Mouse (Mus musculus): ENCODE measurements around the gene Traf6. TPM values are rescaled to one million over a fixed set of nuclear protein-coding genes. Genes with fewer than 3 reads are reported as not detected.

Traf6 gene
- polyA plus RNA-seq, 1 experiment from 2014 or later, result 7.4 TPM

- ATAC-seq (ENCODE audit: insufficient read depth, low FRiP score, low read depth), result peak; percentile 60; the same call in 1 of the 2 replicates
- Histone ChIP-seq H3K4me2 (no peak overlapping the region), H3K9ac (no peak overlapping the region), H3K4me3 (replicated peaks) (no peak overlapping the region), H3K4me1 (no peaks in the 10 kb centered on the region), H3K9me3 (no peaks in the 10 kb centered on the region), H3K27ac (no peak overlapping the region), H3K36me3 (no peaks in the 10 kb centered on the region), H3K27me3 (replicated peaks) (no peaks in the 10 kb centered on the region)
- WGBS, result 23% methylated on average over 9 of the region's 9 CpGs
These were observed 13.0 kb upstream of the Traf6 start for GRCm38 (mm10) chr2:101665058-101665702.

DNA sequence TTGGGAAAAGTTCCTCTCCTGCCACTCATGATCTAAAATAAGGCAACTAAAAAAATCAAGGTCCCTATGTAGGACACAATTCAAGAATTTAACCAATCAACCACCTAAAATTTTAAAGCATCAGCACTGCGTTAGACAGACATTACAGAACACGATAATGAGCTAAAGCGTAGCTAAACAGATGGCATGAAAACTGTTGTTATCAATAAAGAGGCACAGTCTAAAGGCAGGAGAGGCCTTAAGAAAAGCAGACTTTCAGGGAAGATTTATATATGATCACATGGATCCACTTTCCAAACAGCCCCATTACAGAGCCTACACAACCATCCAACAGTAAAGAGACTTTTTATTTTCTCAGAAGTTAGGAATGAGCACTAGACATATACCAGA is 12.5 kb upstream of the Traf6 start:
- Histone ChIP-seq H3K4me3 (replicated peaks) (no peak overlapping the region), H3K9me3 (no peaks in the 10 kb centered on the region), H3K4me2 (no peak overlapping the region), H3K27ac (no peak overlapping the region), H3K4me1 (no peaks in the 10 kb centered on the region), H3K27me3 (replicated peaks) (no peaks in the 10 kb centered on the region), H3K36me3 (no peaks in the 10 kb centered on the region), H3K9ac (no peak overlapping the region)
- 82% methylated on average over 3 of the region's 3 CpGs for WGBS
- no peak for ATAC-seq (ENCODE audit: insufficient read depth, low FRiP score, low read depth)

DNA sequence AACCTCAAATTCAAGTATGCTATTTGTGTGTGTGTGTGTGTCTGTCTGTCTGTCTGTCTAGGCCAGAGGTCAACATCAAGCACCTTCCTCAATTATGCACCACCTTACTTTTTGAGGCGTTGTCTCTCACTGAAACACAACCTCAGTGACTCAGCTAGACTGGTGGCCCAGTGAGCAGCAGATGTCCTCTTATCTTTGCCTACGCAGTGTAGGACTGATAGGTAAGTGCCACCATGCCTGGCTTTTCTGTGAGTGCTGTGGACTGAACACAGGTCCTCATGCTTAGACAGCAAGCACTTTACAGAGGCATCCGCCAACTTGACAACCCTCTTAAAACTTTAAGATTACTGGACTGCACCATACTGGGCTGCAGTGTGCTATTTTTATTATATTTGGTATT is 9.5 kb upstream of the Traf6 start:
- no peaks in the 10 kb centered on the region for H3K27me3 ChIP-seq (replicated peaks)
- H3K4me2 ChIP-seq, result no peak overlapping the region
- ATAC-seq (ENCODE audit: insufficient read depth, low FRiP score, low read depth), result no peak
- H3K36me3 ChIP-seq, result no peaks in the 10 kb centered on the region
- no peaks in the 10 kb centered on the region for H3K4me1 ChIP-seq
- no peak overlapping the region for H3K27ac ChIP-seq
- H3K9ac ChIP-seq, result no peak overlapping the region
- H3K4me3 ChIP-seq (replicated peaks), result no peak overlapping the region
- H3K9me3 ChIP-seq, result no peaks in the 10 kb centered on the region
- 89% methylated on average over 3 of the region's 3 CpGs for WGBS

DNA sequence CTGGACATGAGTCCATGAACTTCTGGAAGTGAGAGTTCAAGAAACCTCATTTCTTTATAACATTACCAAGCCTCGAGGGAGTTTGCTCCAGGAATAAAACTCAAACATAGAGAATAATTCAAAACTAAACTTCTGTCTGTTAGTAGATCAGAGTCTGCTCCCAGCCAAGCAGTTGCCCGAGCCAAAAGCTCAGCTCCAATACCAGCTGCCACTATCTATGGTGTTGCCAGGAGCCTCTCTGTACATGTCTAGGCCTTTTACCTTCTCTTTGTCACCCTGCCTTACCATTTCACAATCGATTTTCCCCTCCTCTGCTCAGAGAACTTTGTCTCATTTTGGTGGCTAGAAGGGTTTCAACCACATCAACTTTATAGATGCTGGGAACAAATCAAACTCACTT is 4.7 kb upstream of the Traf6 start:
- no peak overlapping the region for H3K9ac ChIP-seq
- no peaks in the 10 kb centered on the region for H3K9me3 ChIP-seq
- H3K4me1 ChIP-seq, result no peaks in the 10 kb centered on the region
- no peak overlapping the region for H3K4me2 ChIP-seq
- H3K4me3 ChIP-seq (replicated peaks), result no peak overlapping the region
- WGBS, result 78% methylated on average over 3 of the region's 3 CpGs
- ATAC-seq (ENCODE audit: insufficient read depth, low FRiP score, low read depth), result no peak
- H3K36me3 ChIP-seq, result no peaks in the 10 kb centered on the region
- H3K27ac ChIP-seq, result no peak overlapping the region
- H3K27me3 ChIP-seq (replicated peaks), result no peaks in the 10 kb centered on the region

DNA sequence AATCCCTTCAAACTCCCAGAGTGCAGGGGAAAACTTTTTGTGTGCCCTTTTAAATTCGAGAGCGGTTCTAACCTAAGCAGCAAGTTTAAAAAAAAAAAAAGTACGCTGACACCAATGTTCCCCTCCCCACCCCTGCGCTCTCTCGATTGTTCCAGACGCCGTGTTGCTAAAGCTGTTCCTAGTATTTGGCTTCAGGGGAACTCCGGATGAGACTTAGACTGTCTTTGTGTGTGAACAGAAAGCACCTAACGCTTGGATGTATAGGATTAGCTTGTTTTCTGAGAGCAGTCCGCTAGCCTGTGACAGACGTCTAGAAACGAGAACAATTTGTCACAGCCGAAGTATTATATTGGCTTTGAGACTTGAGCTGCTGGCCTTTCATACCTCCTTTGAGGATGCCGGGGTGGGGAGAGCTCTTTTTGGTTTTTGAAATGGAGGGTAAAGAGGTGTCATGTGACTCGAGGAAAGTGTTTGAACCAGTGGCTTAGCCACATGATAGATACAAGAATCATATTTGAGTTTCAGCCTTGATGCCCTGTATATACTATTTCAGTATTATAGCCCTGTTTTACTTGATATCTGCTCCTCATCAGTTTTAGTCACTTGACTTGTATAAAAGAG is 1.0 kb downstream of the Traf6 start:
- H3K9me3 ChIP-seq, result no peaks in the 10 kb centered on the region
- peak overlapping the region; percentile 93; the same call in 1 of the 2 replicates for H3K9ac ChIP-seq
- H3K27ac ChIP-seq, result no peak overlapping the region
- ATAC-seq (ENCODE audit: insufficient read depth, low FRiP score, low read depth), result no peak
- peak overlapping the region; percentile 96 for H3K4me3 ChIP-seq (replicated peaks)
- no peaks in the 10 kb centered on the region for H3K36me3 ChIP-seq
- 4% methylated on average over 15 of the region's 15 CpGs for WGBS
- 0 out of 2 replicates have a peak, but pooled peaks cover 3% of the 10 kb centered on the region for H3K4me1 ChIP-seq
- no peaks in the 10 kb centered on the region for H3K27me3 ChIP-seq (replicated peaks)
- H3K4me2 ChIP-seq, result peak overlapping the region; percentile 81

GRCm38 (mm10) chr2:101684421-101684820 is 6.2 kb downstream of the Traf6 start:
- 90% methylated on average over 12 of the region's 12 CpGs for WGBS
- no peak overlapping the region for H3K27ac ChIP-seq
- H3K4me1 ChIP-seq, result 0 out of 2 replicates have a peak, but pooled peaks cover under 1% of the 10 kb centered on the region
- no peaks in the 10 kb centered on the region for H3K9me3 ChIP-seq
- H3K27me3 ChIP-seq (replicated peaks), result no peaks in the 10 kb centered on the region
- no peak overlapping the region for H3K9ac ChIP-seq
- ATAC-seq (ENCODE audit: insufficient read depth, low FRiP score, low read depth), result no peak
- no peak overlapping the region for H3K4me2 ChIP-seq
- no peak overlapping the region for H3K4me3 ChIP-seq (replicated peaks)
- H3K36me3 ChIP-seq, result peaks cover 12% of the 10 kb centered on the region

DNA sequence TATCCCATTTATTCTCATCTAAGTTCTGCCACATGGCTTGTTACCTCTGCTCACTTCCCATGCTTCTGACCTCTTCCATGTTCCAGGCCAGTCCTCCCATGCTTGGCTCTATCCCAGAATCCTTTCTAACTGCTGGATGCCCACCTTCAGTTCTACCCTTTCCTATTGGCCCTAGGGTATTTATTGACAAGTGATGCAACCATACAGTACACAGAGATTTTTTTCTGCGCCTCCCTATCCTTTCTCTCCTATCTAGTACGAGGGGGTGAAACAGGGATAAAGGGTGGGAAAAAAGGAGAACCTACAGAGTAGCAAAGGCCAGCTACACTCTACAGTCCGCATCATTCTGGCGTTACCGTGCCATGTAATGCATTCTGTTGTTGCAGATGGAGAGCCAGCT is 9.8 kb downstream of the Traf6 start:
- no peak overlapping the region for H3K4me2 ChIP-seq
- H3K4me1 ChIP-seq, result no peaks in the 10 kb centered on the region
- WGBS, result 90% methylated on average over 5 of the region's 5 CpGs
- no peaks in the 10 kb centered on the region for H3K9me3 ChIP-seq
- H3K27ac ChIP-seq, result no peak overlapping the region
- no peak overlapping the region for H3K9ac ChIP-seq
- H3K4me3 ChIP-seq (replicated peaks), result no peak overlapping the region
- H3K36me3 ChIP-seq, result peaks cover 28% of the 10 kb centered on the region
- ATAC-seq (ENCODE audit: insufficient read depth, low FRiP score, low read depth), result no peak
- no peaks in the 10 kb centered on the region for H3K27me3 ChIP-seq (replicated peaks)

DNA sequence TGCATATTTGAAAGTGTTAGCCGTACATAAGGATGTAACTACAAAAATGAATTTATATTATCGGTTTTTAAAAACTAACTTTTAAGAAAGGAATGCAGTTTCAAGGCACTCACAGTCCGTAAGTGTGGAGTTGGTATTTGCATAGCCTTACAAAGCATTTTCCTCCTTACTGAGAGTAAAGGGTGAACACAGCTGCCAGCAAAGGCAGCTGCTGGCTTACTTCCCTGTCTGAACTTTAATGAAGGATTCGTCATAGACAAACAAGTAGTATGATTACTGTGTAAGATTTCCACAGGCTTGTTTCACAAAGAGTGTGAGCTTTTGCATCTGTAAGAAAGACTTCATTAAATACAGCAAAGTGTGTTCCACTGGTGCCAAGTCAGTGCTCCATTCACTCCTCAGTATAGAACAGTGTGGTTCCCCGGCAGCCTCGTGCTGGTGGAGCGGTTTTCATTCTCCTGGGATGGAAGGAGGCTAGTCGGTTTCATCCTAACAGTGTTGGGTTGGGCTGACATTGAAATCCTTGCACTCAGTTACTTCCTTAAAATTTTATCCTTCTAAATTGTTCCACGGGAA is 12.1 kb downstream of the Traf6 start:
- Histone ChIP-seq H3K27ac (no peak overlapping the region), H3K9ac (no peak overlapping the region), H3K4me3 (replicated peaks) (no peak overlapping the region), H3K27me3 (replicated peaks) (no peaks in the 10 kb centered on the region), H3K36me3 (peaks cover 28% of the 10 kb centered on the region), H3K4me2 (no peak overlapping the region), H3K9me3 (no peaks in the 10 kb centered on the region), H3K4me1 (no peaks in the 10 kb centered on the region)
- no peak for ATAC-seq (ENCODE audit: insufficient read depth, low FRiP score, low read depth)
- WGBS, result 90% methylated on average over 9 of the region's 9 CpGs

- Histone ChIP-seq H3K27ac (no peak overlapping the region), H3K36me3 (peaks cover 42% of the 10 kb centered on the region), H3K4me1 (no peaks in the 10 kb centered on the region), H3K9me3 (no peaks in the 10 kb centered on the region), H3K27me3 (replicated peaks) (no peaks in the 10 kb centered on the region), H3K4me3 (replicated peaks) (no peak overlapping the region), H3K9ac (no peak overlapping the region), H3K4me2 (no peak overlapping the region)
- 65% methylated on average over 4 of the region's 4 CpGs for WGBS
- ATAC-seq (ENCODE audit: insufficient read depth, low FRiP score, low read depth), result no peak
These were observed 14.8 kb downstream of the Traf6 start for GRCm38 (mm10) chr2:101693043-101693442.

- Histone ChIP-seq H3K9ac (no peak overlapping the region), H3K9me3 (no peaks in the 10 kb centered on the region)
These were observed 15.5 kb downstream of the Traf6 start for GRCm38 (mm10) chr2:101693577-101694215.

GRCm38 (mm10) chr2:101695584-101695983 is 17.4 kb downstream of the Traf6 start:
- no peak overlapping the region for H3K9ac ChIP-seq
- ATAC-seq (ENCODE audit: insufficient read depth, low FRiP score, low read depth), result no peak
- H3K27me3 ChIP-seq (replicated peaks), result no peaks in the 10 kb centered on the region
- no peak overlapping the region for H3K4me2 ChIP-seq
- H3K36me3 ChIP-seq, result peaks cover 39% of the 10 kb centered on the region
- no peaks in the 10 kb centered on the region for H3K4me1 ChIP-seq
- no peak overlapping the region for H3K4me3 ChIP-seq (replicated peaks)
- no peaks in the 10 kb centered on the region for H3K9me3 ChIP-seq
- H3K27ac ChIP-seq, result no peak overlapping the region
- 88% methylated on average over 7 of the region's 7 CpGs for WGBS

More at GRCm38 (mm10) chr2:101693577-101694215, 15.5 kb downstream of the Traf6 start:
- no peak overlapping the region for H3K4me3 ChIP-seq (replicated peaks)
- no peak overlapping the region for H3K4me2 ChIP-seq
- H3K27me3 ChIP-seq (replicated peaks), result no peaks in the 10 kb centered on the region
- WGBS, result 59% methylated on average over 5 of the region's 5 CpGs
- ATAC-seq (ENCODE audit: insufficient read depth, low FRiP score, low read depth), result no peak
- H3K36me3 ChIP-seq, result peaks cover 43% of the 10 kb centered on the region
- no peaks in the 10 kb centered on the region for H3K4me1 ChIP-seq
- H3K27ac ChIP-seq, result no peak overlapping the region

GRCm38 (mm10) chr2:101699284-101699683 is 21.1 kb downstream of the Traf6 start:
- H3K9ac ChIP-seq, result no peak overlapping the region
- H3K27ac ChIP-seq, result no peak overlapping the region
- 77% methylated on average over 4 of the region's 4 CpGs for WGBS
- ATAC-seq (ENCODE audit: insufficient read depth, low FRiP score, low read depth), result no peak
- H3K4me2 ChIP-seq, result no peak overlapping the region
- no peaks in the 10 kb centered on the region for H3K27me3 ChIP-seq (replicated peaks)
- H3K4me1 ChIP-seq, result no peaks in the 10 kb centered on the region
- H3K36me3 ChIP-seq, result peaks cover 28% of the 10 kb centered on the region
- H3K4me3 ChIP-seq (replicated peaks), result no peak overlapping the region
- H3K9me3 ChIP-seq, result no peaks in the 10 kb centered on the region
